Mouse (Mus musculus) liver, postnatal 0 days (tissue): ENCODE data around the gene Senp2. TPM values are rescaled to one million over a fixed set of nuclear protein-coding genes. Genes with fewer than 3 reads are reported as not detected.

Experiments
- ATAC-seq: fragments of 200-750 bp; cut with Nextera tagmentation; 2 replicates; pipeline ENCODE4 v1.8.0; 2017; ENCODE audit warnings: mild to moderate bottlenecking, moderate library complexity
- DNase-seq: peaks from one replicate; pipeline ENCODE4 v3.0.0-alpha.2; 2016
- H3K27ac ChIP-seq: fragments of 300-500 bp; sonication (generic); 2 replicates; pipeline ENCODE4 v1.5.1; 2014; ENCODE audit warnings: antibody characterized with exemption, moderate library complexity, mild to moderate bottlenecking, low read depth
- H3K27me3 ChIP-seq: fragments of 300-500 bp; sonication (generic); 2 replicates; pipeline ENCODE4 v1.6.1; 2014; ENCODE audit warnings: low read length, control low read depth, mixed read lengths; ENCODE audit not compliant: insufficient read depth
- H3K36me3 ChIP-seq: fragments of 300-500 bp; sonication (generic); replicated peaks from 2 replicates; pipeline ENCODE4 v1.6.1; 2014; ENCODE audit warnings: mild to moderate bottlenecking, control low read depth, low read length, moderate library complexity, mixed read lengths; ENCODE audit not compliant: insufficient read depth
- H3K4me1 ChIP-seq: fragments of 300-500 bp; sonication (generic); 2 replicates; pipeline ENCODE4 v1.6.1; 2014; ENCODE audit warnings: antibody characterized with exemption, mild to moderate bottlenecking, control low read depth; ENCODE audit not compliant: insufficient read depth
- H3K4me2 ChIP-seq: fragments of 300-500 bp; sonication (generic); 2 replicates; pipeline ENCODE4 v1.6.1; 2014; ENCODE audit warnings: low read depth, mild to moderate bottlenecking, low read length, moderate library complexity, mixed read lengths
- H3K4me3 ChIP-seq: fragments of 300-500 bp; sonication (generic); 2 replicates; pipeline ENCODE4 v1.5.1; 2014; ENCODE audit warnings: low read depth, low read length
- H3K9ac ChIP-seq: fragments of 300-500 bp; sonication (generic); replicated peaks from 2 replicates; pipeline ENCODE4 v1.6.1; 2014; ENCODE audit warnings: mild to moderate bottlenecking, moderate library complexity
- H3K9me3 ChIP-seq: fragments of 300-500 bp; sonication (generic); 2 replicates; pipeline ENCODE4 v1.6.1; 2016; ENCODE audit warnings: mild to moderate bottlenecking, control low read depth, low read length, mixed read lengths
- CTCF ChIP-seq: sonication (generic); IDR thresholded peaks from 2 replicates; pipeline ENCODE4 v1.5.1; 2016; ENCODE audit warnings: antibody characterized with exemption, low read depth
- EP300 ChIP-seq: IDR thresholded peaks from 2 replicates; pipeline ENCODE4 v1.6.1; 2016; ENCODE audit warnings: antibody characterized with exemption, low read depth, mild to moderate bottlenecking
- WGBS: fragments of 180-500 bp; shearing (Covaris S2); extraction: QIAGEN DNeasy Blood & Tissue Kit; methylation state at CpG from one replicate; pipeline ENCODE4 v1.1.7; 2014; ENCODE audit not compliant: insufficient replicate concordance; 5-methylcytosine and 5-hydroxymethylcytosine counted together
- polyA plus RNA-seq: library from polyadenylated mRNA; unstranded; fragments of >200 nt; fragmentation: Nextera tagmentation; extraction: Ambion mirVana; gene quantifications from 2 replicates; pipeline ENCODE4 v1.2.1, GENCODE M21; 2015

Senp2 gene
- polyA plus RNA-seq, 1 experiment from 2014 or later: 15.5 TPM

GRCm38 (mm10) chr16:22001172-22001571, 8.1 kb upstream of the Senp2 start:
- WGBS: 61% methylated on average over 4 of the region's 4 CpGs
- Histone ChIP-seq H3K4me3 (no peak overlapping the region), H3K36me3 (no peaks in the 10 kb centered on the region), H3K27ac (no peak overlapping the region), H3K4me1 (peaks cover 13% of the 10 kb centered on the region), H3K9me3 (no peaks in the 10 kb centered on the region), H3K4me2 (no peak overlapping the region), H3K9ac (no peak overlapping the region), H3K27me3 (no peaks in the 10 kb centered on the region)
- TF ChIP-seq CTCF: peak; percentile 30; the same call in 1 of the 2 replicates
- no peak for TF ChIP-seq EP300
- DNase-seq: no peak
- no peak for ATAC-seq

GRCm38 (mm10) chr16:22001606-22002005, 7.7 kb upstream of the Senp2 start:
- no peak overlapping the region for H3K4me3 ChIP-seq
- ATAC-seq (no peak), DNase-seq (no peak)
- TF ChIP-seq EP300 (no peak), CTCF (no peak)
- H3K27ac ChIP-seq: no peak overlapping the region
- no peaks in the 10 kb centered on the region for H3K27me3 ChIP-seq
- H3K4me2 ChIP-seq: no peak overlapping the region
- no peaks in the 10 kb centered on the region for H3K9me3 ChIP-seq
- no peak overlapping the region for H3K9ac ChIP-seq
- WGBS: 74% methylated on average over 3 of the region's 3 CpGs
- H3K36me3 ChIP-seq: no peaks in the 10 kb centered on the region
- peaks cover 9% of the 10 kb centered on the region for H3K4me1 ChIP-seq

GRCm38 (mm10) chr16:22009596-22009995, 312 bp downstream of the Senp2 start:
- DNase-seq (no peak), ATAC-seq (peak; percentile 69)
- peak overlapping the region; percentile 98 for H3K9ac ChIP-seq
- H3K36me3 ChIP-seq: 0 out of 2 replicates have a peak, but pooled peaks cover 3% of the 10 kb centered on the region
- peak overlapping the region; percentile 91 for H3K4me3 ChIP-seq
- WGBS: under 1% methylated on average over 36 of the region's 51 CpGs
- H3K27ac ChIP-seq: peak overlapping the region; percentile 91
- no peaks in the 10 kb centered on the region for H3K27me3 ChIP-seq
- TF ChIP-seq EP300 (no peak), CTCF (no peak)
- H3K9me3 ChIP-seq: no peaks in the 10 kb centered on the region
- H3K4me2 ChIP-seq: peak overlapping the region; percentile 92
- H3K4me1 ChIP-seq: peaks cover 12% of the 10 kb centered on the region

- ATAC-seq: no peak
- no peak overlapping the region for H3K9ac ChIP-seq
- peaks cover 31% of the 10 kb centered on the region for H3K36me3 ChIP-seq
Observed at GRCm38 (mm10) chr16:22015569-22015968, 6.3 kb downstream of the Senp2 start.

GRCm38 (mm10) chr16:22022122-22022521, 12.8 kb downstream of the Senp2 start:
- H3K27ac ChIP-seq: no peak overlapping the region
- H3K9ac ChIP-seq: no peak overlapping the region
- peak; percentile 25 for DNase-seq
- 92% methylated on average over 2 of the region's 2 CpGs for WGBS
- H3K9me3 ChIP-seq: 0 out of 2 replicates have a peak, but pooled peaks cover 6% of the 10 kb centered on the region
- no peak for ATAC-seq
- TF ChIP-seq EP300 (no peak), CTCF (peak; percentile 63)
- H3K4me2 ChIP-seq: no peak overlapping the region
- no peaks in the 10 kb centered on the region for H3K4me1 ChIP-seq
- no peaks in the 10 kb centered on the region for H3K27me3 ChIP-seq
- peaks cover 55% of the 10 kb centered on the region for H3K36me3 ChIP-seq
- H3K4me3 ChIP-seq: no peak overlapping the region

More at GRCm38 (mm10) chr16:22015569-22015968, 6.3 kb downstream of the Senp2 start:
- DNase-seq: no peak
- H3K27ac ChIP-seq: no peak overlapping the region
- TF ChIP-seq EP300: no peak
- no peak for TF ChIP-seq CTCF
- no peaks in the 10 kb centered on the region for H3K27me3 ChIP-seq
- H3K4me1 ChIP-seq: peaks cover 3% of the 10 kb centered on the region
- no peaks in the 10 kb centered on the region for H3K9me3 ChIP-seq
- H3K4me2 ChIP-seq: no peak overlapping the region
- 76% methylated on average over 1 of the region's 1 CpGs for WGBS
- no peak overlapping the region for H3K4me3 ChIP-seq

- Histone ChIP-seq H3K36me3 (peaks cover 69% of the 10 kb centered on the region), H3K4me1 (no peaks in the 10 kb centered on the region), H3K9me3 (no peaks in the 10 kb centered on the region), H3K4me2 (no peak overlapping the region), H3K9ac (no peak overlapping the region), H3K27me3 (no peaks in the 10 kb centered on the region), H3K4me3 (no peak overlapping the region), H3K27ac (no peak overlapping the region)
- DNase-seq (no peak), ATAC-seq (no peak)
- WGBS: 93% methylated on average over 5 of the region's 5 CpGs
- TF ChIP-seq EP300: no peak
- no peak for TF ChIP-seq CTCF
Observed at GRCm38 (mm10) chr16:22027474-22027873, 18.2 kb downstream of the Senp2 start.

GRCm38 (mm10) chr16:22038554-22038953, 29.3 kb downstream of the Senp2 start:
- no peak for ATAC-seq
- H3K4me2 ChIP-seq: no peak overlapping the region
- H3K36me3 ChIP-seq: peaks cover 51% of the 10 kb centered on the region

More at GRCm38 (mm10) chr16:22038554-22038953, 29.3 kb downstream of the Senp2 start:
- Histone ChIP-seq H3K9me3 (no peaks in the 10 kb centered on the region), H3K27ac (no peak overlapping the region), H3K27me3 (no peaks in the 10 kb centered on the region), H3K4me1 (no peaks in the 10 kb centered on the region), H3K4me3 (no peak overlapping the region), H3K9ac (no peak overlapping the region)
- DNase-seq: no peak
- TF ChIP-seq CTCF: no peak
- TF ChIP-seq EP300: no peak
- 81% methylated on average over 10 of the region's 10 CpGs for WGBS
